Mouse (Mus musculus): ENCODE results near the gene Csad. TPM values are rescaled to one million over a fixed set of nuclear protein-coding genes. Genes with fewer than 3 reads are reported as not detected.
A peak's percentile ranks its signal among the peaks of the same experiment; 100 is the strongest.

Csad gene
- polyA plus RNA-seq, 1 experiment, result 18.5 TPM

DNA sequence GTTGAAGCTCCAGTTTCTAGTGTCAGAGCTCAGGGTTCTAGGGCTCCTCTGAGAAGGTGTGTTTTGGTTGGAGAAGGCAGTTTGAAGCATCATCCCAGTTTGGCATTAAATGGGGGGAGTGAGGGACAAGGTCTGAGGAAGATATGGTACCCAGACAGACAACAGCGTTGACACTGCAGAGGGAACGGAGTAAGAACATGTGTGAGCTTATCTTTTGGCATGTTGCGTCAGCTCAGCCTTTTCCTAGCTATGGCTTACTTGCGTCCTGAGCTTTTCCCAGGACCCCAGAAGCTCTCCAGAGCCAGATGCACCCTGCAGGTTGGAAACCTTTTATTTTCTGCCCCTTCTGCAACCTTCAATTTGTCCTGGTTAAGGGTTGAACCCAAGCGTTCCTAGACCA is 58.4 kb downstream of the Csad start:
- Histone ChIP-seq H3K4me1 (ENCODE audit: control insufficient read depth, insufficient read depth, low read length) (peaks cover 3% of the 10 kb centered on the region; the same call in 1 of the 2 replicates), H3K27ac (ENCODE audit: control insufficient read depth, insufficient read depth, low read depth, low read length, poor library complexity) (no peak overlapping the region), H3K4me3 (replicated peaks; ENCODE audit: control insufficient read depth, low read depth, low read length) (no peak overlapping the region)
- 67% methylated on average over 5 of the region's 5 CpGs for WGBS
- TF ChIP-seq POLR2A (IDR thresholded peaks at IDR 0.05; ENCODE audit: borderline replicate concordance, control insufficient read depth, low read depth, low read length) (no peak), CTCF (IDR thresholded peaks at IDR 0.05; ENCODE audit: control insufficient read depth, insufficient read depth, low read length) (no peak)

DNA sequence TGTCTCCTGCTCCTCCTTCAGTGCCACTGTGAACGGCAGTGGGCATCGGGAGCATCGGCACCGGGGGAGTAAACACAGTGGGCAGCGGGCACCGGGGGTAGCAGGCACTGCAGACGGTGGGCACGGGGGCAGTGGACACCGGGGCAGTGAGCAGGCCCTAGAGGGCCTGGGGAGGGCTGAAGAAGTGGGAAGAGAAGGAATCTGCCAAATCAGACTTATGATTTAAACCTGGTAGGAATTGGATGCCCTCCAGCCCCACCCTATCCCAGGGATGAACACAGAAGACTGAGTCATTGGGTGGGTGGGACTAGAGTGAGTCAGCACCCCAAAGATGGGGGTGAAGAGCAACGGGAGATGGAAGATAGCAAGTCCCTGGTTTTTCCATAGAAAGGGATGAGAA is 59.2 kb downstream of the Csad start:
- H3K4me1 ChIP-seq (ENCODE audit: control insufficient read depth, insufficient read depth, low read length), result peaks cover 1% of the 10 kb centered on the region; the same call in 1 of the 2 replicates
- WGBS, result 77% methylated on average over 10 of the region's 10 CpGs

DNA sequence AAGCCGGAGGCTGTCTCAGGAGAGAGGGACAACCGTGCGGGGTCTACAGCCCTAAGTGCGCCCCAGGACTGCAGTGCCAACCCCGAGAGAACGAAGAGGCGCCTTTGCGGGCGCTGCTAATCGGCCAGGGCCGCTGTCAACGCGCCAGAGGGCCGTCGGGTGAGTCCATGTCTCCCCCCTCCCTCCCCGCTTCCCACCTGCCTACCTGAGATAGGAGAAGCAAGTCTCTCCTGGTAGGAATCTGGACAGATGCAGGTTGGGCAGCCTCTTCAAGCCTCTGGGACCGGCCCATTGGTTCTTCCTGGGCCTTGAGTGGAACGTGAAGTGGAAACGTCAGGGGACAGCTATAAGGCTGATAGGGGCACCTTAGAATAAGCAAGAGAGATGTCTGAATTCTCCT is 59.8 kb downstream of the Csad start:
- Histone ChIP-seq H3K27ac (ENCODE audit: control insufficient read depth, insufficient read depth, low read depth, low read length, poor library complexity) (no peak overlapping the region), H3K4me3 (replicated peaks; ENCODE audit: control insufficient read depth, low read depth, low read length) (no peak overlapping the region), H3K4me1 (ENCODE audit: control insufficient read depth, insufficient read depth, low read length) (peaks cover 1% of the 10 kb centered on the region; the same call in 1 of the 2 replicates)
- TF ChIP-seq CTCF (IDR thresholded peaks at IDR 0.05; ENCODE audit: control insufficient read depth, insufficient read depth, low read length) (no peak), POLR2A (IDR thresholded peaks at IDR 0.05; ENCODE audit: borderline replicate concordance, control insufficient read depth, low read depth, low read length) (no peak)
- WGBS, result 45% methylated on average over 19 of the region's 19 CpGs

More for the DNA sequence above, 59.2 kb downstream of the Csad start:
- H3K27ac ChIP-seq (ENCODE audit: control insufficient read depth, insufficient read depth, low read depth, low read length, poor library complexity), result no peak overlapping the region
- no peak overlapping the region for H3K4me3 ChIP-seq (replicated peaks; ENCODE audit: control insufficient read depth, low read depth, low read length)
- no peak for TF ChIP-seq CTCF (IDR thresholded peaks at IDR 0.05; ENCODE audit: control insufficient read depth, insufficient read depth, low read length)
- TF ChIP-seq POLR2A (IDR thresholded peaks at IDR 0.05; ENCODE audit: borderline replicate concordance, control insufficient read depth, low read depth, low read length), result no peak

DNA sequence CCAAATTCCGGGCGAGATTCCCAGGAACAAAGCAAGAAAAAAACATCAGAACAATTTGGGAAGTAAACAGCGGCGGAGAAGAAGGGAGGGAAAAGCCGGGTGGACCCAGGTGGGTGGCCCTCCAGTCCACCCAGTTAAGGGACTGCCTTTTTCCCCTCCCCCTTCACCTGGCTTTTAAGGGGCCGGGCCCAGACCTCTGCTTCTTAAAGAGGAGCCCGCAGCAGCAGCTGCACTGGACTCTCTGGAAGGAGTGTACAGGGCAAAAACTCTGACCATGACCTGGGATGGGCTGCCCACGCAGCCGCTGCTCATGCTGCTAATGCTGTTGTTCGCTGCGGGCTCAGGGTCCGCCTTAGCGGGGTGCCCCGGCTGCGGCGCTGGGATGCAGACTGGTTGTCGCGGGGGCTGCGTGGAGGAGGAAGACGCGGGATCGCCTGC is 60.2 kb downstream of the Csad start, which contains the start of gene Igfbp6:
TSS of gene Igfbp6 (plus strand) at position 89 of the 438 bp plus-strand sequence.
- TF ChIP-seq POLR2A (IDR thresholded peaks at IDR 0.05; ENCODE audit: borderline replicate concordance, control insufficient read depth, low read depth, low read length) (no peak), CTCF (IDR thresholded peaks at IDR 0.05; ENCODE audit: control insufficient read depth, insufficient read depth, low read length) (no peak)
- Histone ChIP-seq H3K4me3 (replicated peaks; ENCODE audit: control insufficient read depth, low read depth, low read length) (no peak within 1 kb of the TSS), H3K27ac (ENCODE audit: control insufficient read depth, insufficient read depth, low read depth, low read length, poor library complexity) (no peak within 1 kb of the TSS), H3K4me1 (ENCODE audit: control insufficient read depth, insufficient read depth, low read length) (peaks cover 1% of the 10 kb centered on the region; the same call in 1 of the 2 replicates)
- 45% methylated on average over 22 of the region's 22 CpGs for WGBS

DNA sequence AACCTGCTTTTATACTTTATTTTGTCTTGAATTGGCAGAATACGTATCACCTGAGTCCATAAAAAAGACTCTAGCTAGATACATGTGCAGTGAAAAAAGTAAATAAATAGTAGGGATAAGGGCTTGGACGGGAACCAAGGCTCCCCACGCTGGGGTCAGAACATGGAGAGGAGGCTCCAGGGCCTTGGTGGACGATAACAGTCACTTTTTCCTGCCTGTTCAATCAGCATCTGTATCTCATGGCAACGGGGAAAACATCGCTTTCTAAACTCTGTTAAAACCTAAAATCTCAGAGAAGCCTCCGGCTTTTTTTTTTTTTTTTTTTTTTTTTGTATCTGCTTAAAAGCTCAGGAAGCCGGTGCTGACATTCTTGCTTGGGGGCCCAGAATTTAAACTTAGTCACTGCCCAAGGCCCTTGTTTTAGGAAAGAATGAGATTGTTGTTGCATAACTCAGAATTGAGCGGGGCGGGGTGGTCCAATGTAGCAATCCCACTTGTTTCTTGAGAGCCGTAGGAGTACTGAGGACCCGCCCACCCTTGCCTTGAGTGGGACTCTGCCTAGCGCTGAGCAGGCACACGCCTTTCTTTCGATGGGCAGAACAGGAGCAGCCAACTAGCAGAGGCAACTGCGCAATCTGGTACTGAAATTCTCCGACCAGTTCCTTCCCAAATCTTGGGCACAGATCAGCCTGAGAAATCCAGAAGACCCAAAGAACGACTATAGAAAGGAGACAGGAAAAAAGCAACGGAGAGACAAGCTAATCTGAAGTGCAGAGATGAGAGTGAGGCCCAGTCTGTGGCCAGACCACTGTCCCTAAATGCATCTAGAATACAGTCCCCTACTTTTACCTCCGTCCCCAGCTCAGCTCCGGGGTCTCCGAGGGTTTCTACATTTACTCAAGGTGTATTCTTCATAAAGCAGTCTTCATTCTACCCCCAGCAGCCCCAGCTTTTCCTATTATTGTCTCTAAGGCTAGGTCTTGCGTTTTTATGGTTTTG is 61.3 kb downstream of the Csad start:
- 61% methylated on average over 23 of the region's 23 CpGs for WGBS
- Histone ChIP-seq H3K4me3 (replicated peaks; ENCODE audit: control insufficient read depth, low read depth, low read length) (no peak overlapping the region), H3K4me1 (ENCODE audit: control insufficient read depth, insufficient read depth, low read length) (peaks cover 1% of the 10 kb centered on the region; the same call in 1 of the 2 replicates), H3K27ac (ENCODE audit: control insufficient read depth, insufficient read depth, low read depth, low read length, poor library complexity) (no peak overlapping the region)
- TF ChIP-seq POLR2A (IDR thresholded peaks at IDR 0.05; ENCODE audit: borderline replicate concordance, control insufficient read depth, low read depth, low read length) (no peak), CTCF (IDR thresholded peaks at IDR 0.05; ENCODE audit: control insufficient read depth, insufficient read depth, low read length) (no peak)

DNA sequence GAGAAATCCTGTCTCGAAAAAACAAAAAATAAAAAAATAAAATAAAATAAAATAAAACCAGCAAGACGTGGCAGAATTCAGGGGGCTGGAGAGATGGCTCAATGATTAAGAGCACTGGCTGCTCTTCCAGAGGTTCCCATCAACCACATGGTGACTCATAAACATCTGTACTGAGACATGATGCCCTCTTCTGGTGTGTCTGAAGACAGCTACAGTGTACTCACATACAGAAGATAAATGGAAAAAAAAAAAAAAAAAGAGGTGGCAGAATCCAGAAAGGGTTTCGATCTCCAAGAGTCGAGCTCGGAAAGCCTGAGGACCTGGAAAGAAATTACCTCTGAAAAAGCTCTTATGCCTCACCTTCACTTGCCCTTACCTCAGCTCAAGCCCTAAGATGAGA is 63.4 kb downstream of the Csad start:
- WGBS, result 76% methylated on average over 5 of the region's 5 CpGs
- H3K4me3 ChIP-seq (replicated peaks; ENCODE audit: control insufficient read depth, low read depth, low read length), result no peak overlapping the region
- H3K27ac ChIP-seq (ENCODE audit: control insufficient read depth, insufficient read depth, low read depth, low read length, poor library complexity), result no peak overlapping the region
- TF ChIP-seq CTCF (IDR thresholded peaks at IDR 0.05; ENCODE audit: control insufficient read depth, insufficient read depth, low read length) (no peak), POLR2A (IDR thresholded peaks at IDR 0.05; ENCODE audit: borderline replicate concordance, control insufficient read depth, low read depth, low read length) (no peak)
- H3K4me1 ChIP-seq (ENCODE audit: control insufficient read depth, insufficient read depth, low read length), result peaks cover 1% of the 10 kb centered on the region; the same call in 1 of the 2 replicates

DNA sequence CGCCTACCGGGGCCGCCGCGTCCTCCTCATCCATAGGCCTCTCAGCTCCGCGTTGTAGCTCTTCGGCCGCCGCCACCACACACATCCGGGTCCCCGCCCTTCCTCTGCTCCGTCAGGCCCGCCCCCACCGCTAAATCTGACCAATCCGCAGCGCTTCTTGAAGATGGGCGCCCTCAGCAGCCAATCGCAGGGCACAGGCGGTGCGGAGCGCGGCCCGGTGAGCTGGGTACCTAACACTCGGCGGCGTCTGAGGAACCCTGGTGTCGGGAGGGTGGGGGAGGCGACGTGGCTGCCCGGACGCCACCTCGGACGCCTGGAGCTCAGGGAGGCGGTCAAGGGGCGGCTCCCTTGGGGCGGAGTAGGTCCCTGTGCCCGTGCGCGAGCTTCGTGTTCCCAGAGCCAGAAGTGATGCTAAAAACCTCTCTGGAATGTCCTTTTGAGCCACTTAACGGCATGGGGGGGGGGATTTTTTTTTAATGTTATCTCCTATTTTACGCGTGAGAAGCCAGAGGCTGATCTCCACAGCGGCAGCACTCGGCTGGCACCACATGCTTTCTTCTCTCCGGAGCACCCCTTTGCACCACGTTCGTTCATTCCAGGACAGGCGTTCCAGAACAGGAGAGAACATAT is 68.3 kb downstream of the Csad start, which contains the start of gene Spryd3:
TSS of gene Spryd3 (minus strand) at position 106 of the 630 bp plus-strand sequence.
- peak within 1 kb of the TSS; percentile 86 for H3K4me3 ChIP-seq (replicated peaks; ENCODE audit: control insufficient read depth, low read depth, low read length)
- peak within 1 kb of the TSS; percentile 57 for H3K27ac ChIP-seq (ENCODE audit: control insufficient read depth, insufficient read depth, low read depth, low read length, poor library complexity)
- 1% methylated on average over 50 of the region's 50 CpGs for WGBS
- TF ChIP-seq CTCF (IDR thresholded peaks at IDR 0.05; ENCODE audit: control insufficient read depth, insufficient read depth, low read length) (no peak), POLR2A (IDR thresholded peaks at IDR 0.05; ENCODE audit: borderline replicate concordance, control insufficient read depth, low read depth, low read length) (peak; percentile 62)
- H3K4me1 ChIP-seq (ENCODE audit: control insufficient read depth, insufficient read depth, low read length), result no peaks in the 10 kb centered on the region; the same call in 1 of the 2 replicates
